In genomic region chr4:136133801-136134200, GRCm38 (mm10) we compare ENCODE assay signal across 9 mouse cellular contexts. TPM values are rescaled to one million over a fixed set of nuclear protein-coding genes. Genes with fewer than 3 reads are reported as not detected.
DNase-seq lines count a peak whose midpoint lies in the region; ATAC-seq and TF ChIP-seq lines count a peak whose summit lies in the region.
"Had no signal": no experiment of that assay in that cellular context is flagged by ENCODE, and none has a peak within 500 bp of the region (broad histone marks: within the 10 kb centered on the region; RNA-seq: fewer than 3 reads in every experiment).

No protein-coding gene starts in this region.

- peaks cover 82% of the 10 kb centered on the region for H3K27me3 ChIP-seq in liver, embryonic 15.5 days

- H3K9me3 ChIP-seq in liver, embryonic 15.5 days (replicated peaks) = no peaks in the 10 kb centered on the region

- TF ChIP-seq CTCF in gastrocnemius, adult 2 months (IDR thresholded peaks at IDR 0.05) = no peak

- H3K9ac ChIP-seq in liver, embryonic 15.5 days = no peak overlapping the region

- H3K27ac ChIP-seq in gastrocnemius, adult 2 months = peak overlapping the region; percentile 90
- peak overlapping the region; percentile 24; the same call in 1 of the 2 replicates for H3K27ac ChIP-seq in liver, embryonic 15.5 days (replicated peaks)

- WGBS in liver, embryonic 15.5 days (ENCODE audit: insufficient replicate concordance) = 19% methylated on average over 9 of the region's 9 CpGs

- intact Hi-C loops in gastrocnemius, adult 2 months (cut with DNase I) = no loop called here
- intact Hi-C loops in gastrocnemius, postnatal 14 days (cut with DNase I; ENCODE audit: low total_unique reads) = no loop called here

- no peak for ATAC-seq in liver, embryonic 15.5 days (ENCODE audit: insufficient read depth)
- no peak for ATAC-seq in megakaryocyte progenitor cell, adult 5-6 weeks (replicated peaks; ENCODE audit: poor library complexity)

- no peaks in the 10 kb centered on the region for H3K36me3 ChIP-seq in liver, embryonic 15.5 days (replicated peaks)

- no peak for DNase-seq in gastrocnemius, adult 2 months
- DNase-seq in gastrocnemius, postnatal 14 days = no peak
- DNase-seq in ovary, adult 18-20 months (ENCODE audit: low spot score) = peak; percentile 76
- DNase-seq in ovary, postnatal 10 days (ENCODE audit: low spot score) = no peak
- no peak for DNase-seq in right cerebral cortex, postnatal 25 days
- no peak for DNase-seq in right cerebral cortex, postnatal 14 days

- H3K4me3 ChIP-seq in gastrocnemius, adult 2 months = peak overlapping the region; percentile 75
- no peak overlapping the region for H3K4me3 ChIP-seq in liver, embryonic 15.5 days (replicated peaks)

- H3K4me2 ChIP-seq in liver, embryonic 15.5 days = no peak overlapping the region

- H3K4me1 ChIP-seq in liver, embryonic 15.5 days (replicated peaks) = peaks cover 13% of the 10 kb centered on the region; the same call in 1 of the 2 replicates

RNA-seq across cellular contexts. Expression of gene Id3, which starts 9.5 kb away (rescaled TPM):
- total RNA-seq in gastrocnemius, adult 2 months (2021) = 10 to 100 TPM; 11.3 to 21.9 TPM
- total RNA-seq in gastrocnemius, postnatal 14 days (2021) = 10 to 100 TPM; 28.4 to 28.7 TPM
- polyA plus RNA-seq in liver, embryonic 15.5 days (2015; fragmentation: Nextera tagmentation; extraction: Ambion mirVana) = 41.3 and 42.6 TPM in 2 replicates
- 0.44 and 1.4 TPM in 2 replicates for total RNA-seq in megakaryocyte progenitor cell, adult 5-6 weeks (2015)
- total RNA-seq in megakaryocyte progenitor cell, adult 5-6 weeks (2017) = 1.0 and 2.4 TPM in 2 replicates
- total RNA-seq: common myeloid progenitor, adult 5-6 weeks had no signal

RNA-seq across cellular contexts. Expression of gene E2f2, which starts 38.4 kb away (rescaled TPM):
- 1 to 10 TPM in 1 of 2 experiments, under 1 TPM in 1; 0.48 to 1.1 TPM for total RNA-seq in gastrocnemius, adult 2 months (2021)
- total RNA-seq in gastrocnemius, postnatal 14 days (2021) = 1 to 10 TPM; 4.0 to 6.5 TPM
- polyA plus RNA-seq in liver, embryonic 15.5 days (2015; fragmentation: Nextera tagmentation; extraction: Ambion mirVana) = 85.3 and 95.6 TPM in 2 replicates
- total RNA-seq in megakaryocyte progenitor cell, adult 5-6 weeks (2015) = 5.6 and 7.5 TPM in 2 replicates
- 5.9 and 6.1 TPM in 2 replicates for total RNA-seq in megakaryocyte progenitor cell, adult 5-6 weeks (2017)
